Mouse (Mus musculus) Muller cell, postnatal 12 days (primary cell): ENCODE measurements around the gene Mnd1.

ENCODE experiments used
- DNase-seq: peaks from one replicate; pipeline ENCODE4 v3.0.0-alpha.2; 2015; ENCODE audit errors: inconsistent ontology term

Gene Mnd1

GRCm38 (mm10) chr3:84092875-84093274, 62.7 kb downstream of the Mnd1 start:
- DNase-seq: no peak

DNA sequence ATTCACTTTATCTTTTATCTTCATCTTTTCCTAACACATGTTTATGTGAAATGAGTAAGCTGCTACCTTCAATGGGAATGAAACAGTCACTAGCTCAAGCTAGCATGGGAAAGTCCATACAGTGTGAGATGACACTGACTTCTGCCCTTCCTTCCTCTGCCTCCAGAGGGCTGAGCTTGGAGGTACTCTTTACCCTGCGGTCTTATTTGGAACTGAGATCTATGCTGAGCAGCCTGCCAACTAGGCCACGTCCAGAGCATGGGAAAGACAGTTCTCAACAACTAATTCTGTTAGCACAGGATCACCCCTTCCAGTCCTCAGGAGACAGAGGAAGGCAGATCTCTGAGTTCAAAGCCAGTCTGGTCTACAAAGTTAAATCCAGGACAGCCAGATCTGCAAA, 64.6 kb downstream of the Mnd1 start:
- DNase-seq: no peak

DNA sequence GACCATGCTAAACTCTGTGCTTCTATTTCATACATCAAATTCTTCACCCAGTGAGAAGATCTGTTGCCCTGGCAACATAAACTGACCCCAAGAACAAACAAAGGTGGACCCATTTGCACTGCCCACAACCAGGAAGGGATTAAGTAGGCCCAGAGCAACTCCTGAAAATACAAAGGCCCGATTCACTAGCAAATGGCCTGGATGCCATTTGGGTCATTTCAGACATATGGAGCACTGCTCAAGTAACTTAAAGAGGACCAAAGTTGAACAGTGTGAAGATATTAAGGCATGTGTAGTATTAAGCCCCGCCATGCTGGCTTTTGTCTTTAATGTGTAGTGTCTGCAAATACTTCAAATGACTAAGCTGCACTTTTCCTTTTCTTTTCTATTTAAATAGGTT, 68.7 kb downstream of the Mnd1 start:
- no peak for DNase-seq

DNA sequence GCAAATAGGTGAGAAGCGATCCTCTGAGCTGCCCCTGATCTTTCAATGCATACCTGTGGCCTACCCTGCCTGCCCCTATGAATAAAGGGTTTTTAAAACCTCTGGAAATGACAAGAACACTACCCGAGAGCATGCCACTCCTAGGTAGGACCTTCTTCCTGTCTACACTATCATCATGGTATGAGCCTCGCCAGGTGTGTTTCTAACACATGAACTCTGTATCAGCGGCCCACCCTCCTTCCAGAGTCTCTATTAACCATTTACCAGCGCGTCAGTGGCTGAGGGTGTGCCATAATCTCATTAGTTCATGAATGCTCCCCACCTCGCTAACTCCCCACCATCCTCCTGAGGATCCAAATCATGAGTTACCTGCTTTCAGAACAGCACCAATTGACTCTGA, 69.2 kb downstream of the Mnd1 start:
- DNase-seq: no peak

DNA sequence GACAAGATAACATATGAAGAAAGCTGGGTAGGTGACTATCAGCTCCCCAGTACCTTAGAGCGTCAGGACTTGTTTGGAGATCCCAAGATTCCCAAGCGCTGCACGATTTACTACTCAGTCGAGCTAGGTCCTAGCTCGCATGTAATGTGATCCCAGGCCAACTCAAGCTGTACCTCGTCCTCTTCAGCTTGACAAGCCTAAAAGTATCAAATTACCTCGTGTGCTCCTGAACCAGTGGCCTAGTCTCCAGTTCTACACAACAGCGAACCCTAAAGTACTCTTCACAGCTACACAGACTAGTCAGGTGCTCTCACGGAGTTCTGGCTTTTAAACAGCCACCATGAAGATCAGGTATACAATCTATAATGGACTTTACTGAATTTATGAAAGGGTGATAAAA, 70.2 kb downstream of the Mnd1 start:
- no peak for DNase-seq

- DNase-seq: no peak
These were observed 74.3 kb downstream of the Mnd1 start for GRCm38 (mm10) chr3:84081208-84081722.

- DNase-seq: no peak
These were observed 75.5 kb downstream of the Mnd1 start for GRCm38 (mm10) chr3:84080074-84080473.

DNA sequence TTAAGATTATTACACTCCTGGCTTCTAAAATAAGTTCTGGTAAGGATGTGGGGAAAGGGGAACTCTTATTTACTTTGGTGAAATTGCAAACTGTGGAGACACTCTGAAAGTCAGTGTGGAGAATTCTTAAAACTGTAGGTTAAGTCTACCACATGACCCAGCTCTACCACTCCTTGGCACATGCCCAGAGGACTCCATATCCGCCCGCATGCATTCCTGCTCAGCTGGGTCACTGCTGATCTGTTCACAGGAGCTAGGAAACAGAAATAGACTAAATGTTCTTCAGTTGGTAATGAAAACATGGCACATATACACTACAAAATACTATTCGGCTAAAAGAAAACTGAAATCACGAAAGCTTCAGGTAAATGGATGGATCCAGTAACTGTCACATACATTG, 78.1 kb downstream of the Mnd1 start:
- DNase-seq: peak; percentile 8

DNA sequence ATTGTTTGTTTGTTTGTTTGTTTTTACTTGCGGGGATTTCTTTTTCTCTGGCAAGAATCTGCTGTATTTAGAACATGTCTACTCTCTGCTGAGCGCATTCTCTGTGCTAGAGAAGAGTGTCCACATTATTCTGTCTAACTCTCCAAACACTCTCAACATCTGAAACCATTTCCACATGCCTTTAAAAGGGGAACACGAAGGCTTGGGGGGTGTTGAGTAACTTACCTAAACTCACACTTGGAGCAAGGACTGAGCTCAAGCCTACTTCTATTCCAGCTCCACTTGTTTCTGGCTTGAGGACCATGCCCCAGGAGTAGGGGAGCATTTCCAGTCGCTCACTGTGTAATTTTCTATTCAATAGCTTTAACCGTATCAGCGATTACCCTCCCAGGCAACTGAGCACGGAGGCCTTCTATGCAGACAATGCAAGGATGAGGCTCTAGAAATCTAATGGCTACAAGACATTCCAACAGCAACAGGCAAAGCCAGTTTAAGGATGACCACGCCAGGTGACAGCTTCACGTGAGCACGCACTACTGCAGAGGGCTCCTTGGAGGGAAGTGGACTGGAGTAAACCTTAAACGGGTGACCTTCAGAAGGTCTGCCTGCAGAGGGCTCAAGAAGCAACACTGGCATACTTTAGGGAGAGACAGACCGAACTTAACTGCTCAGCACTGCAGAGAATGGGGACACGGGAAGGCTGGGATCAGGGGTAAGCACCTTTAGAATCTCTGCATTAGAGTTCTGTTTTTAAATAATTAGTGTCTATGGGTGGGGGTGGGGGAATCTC, 78.8 kb downstream of the Mnd1 start:
- no peak for DNase-seq

DNA sequence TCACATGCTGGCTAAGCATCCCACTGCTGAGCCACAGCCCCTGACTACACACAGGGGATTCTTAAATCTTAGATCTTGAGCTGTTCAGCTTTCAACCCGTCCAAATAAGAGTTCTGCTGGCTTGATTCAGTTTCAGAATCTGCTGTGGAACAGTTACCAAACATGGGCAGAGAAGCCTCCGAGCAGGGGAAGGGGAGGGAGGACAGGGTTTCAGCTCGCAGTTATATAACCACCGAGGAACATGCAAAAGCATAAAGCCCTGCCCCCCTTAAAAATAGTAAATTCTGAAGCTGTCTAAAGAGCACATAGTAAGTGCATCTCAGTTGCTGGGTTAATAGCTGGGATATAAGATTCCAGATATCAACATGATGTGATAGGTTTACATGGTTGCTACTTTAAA, 80.1 kb downstream of the Mnd1 start:
- DNase-seq: no peak

DNA sequence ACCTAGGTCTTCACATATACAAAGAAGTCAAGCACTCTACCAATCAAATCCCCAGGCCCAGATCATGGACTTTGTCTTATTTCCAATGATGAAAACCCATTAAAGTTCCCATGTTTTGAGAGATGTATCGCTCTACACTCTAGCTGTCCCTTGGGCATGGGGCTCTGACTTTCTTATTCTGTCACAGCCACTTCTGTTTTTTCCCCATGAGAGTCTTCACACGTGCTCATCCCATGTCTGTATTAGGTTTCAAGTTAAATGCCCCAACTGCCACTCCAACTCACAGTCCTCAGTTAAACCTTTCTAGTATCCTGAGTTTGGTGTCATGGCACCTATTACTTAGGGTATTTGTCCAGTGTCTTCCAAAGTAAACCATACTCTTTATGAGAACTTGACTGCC, 80.8 kb downstream of the Mnd1 start:
- no peak for DNase-seq

DNA sequence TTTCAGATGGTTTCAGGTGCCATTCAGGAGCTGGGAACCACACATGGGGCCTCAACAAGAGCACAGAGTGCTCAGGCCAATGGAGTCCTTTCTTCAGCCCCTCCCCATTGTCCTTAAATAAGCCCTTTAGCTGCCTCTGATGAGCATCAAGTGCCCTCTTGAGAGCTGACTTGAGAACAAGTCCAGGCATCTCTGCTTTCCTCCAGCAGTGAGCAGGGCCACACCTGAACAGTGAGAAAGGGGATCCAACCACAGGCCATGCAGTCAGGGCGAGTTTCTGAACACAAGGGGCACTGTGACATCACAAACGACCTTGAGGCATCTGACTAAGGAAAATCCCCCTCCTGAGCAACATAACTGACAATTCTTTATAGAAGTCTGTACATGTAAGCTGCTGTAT, 83.9 kb downstream of the Mnd1 start:
- DNase-seq: no peak

DNA sequence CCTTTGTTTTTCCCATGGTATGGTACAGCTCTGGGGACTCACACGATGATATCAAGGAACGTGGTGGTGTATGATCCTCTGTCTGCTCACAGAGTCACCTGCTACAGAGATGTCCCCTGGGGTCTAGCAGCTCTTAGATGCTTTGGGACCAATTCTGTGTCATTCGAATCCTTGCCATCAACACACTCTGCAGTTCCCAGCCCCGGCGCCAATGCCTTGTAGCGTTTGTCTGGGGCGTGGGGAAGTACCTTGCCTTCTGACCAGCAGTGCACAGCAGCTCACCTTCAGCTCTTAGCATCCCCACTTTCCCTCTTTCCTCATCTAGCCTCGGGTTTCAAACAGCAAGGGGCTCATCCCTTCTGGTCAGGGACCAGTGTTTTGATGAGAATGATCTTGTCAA, 84.8 kb downstream of the Mnd1 start:
- no peak for DNase-seq

- DNase-seq: no peak
These were observed 86.5 kb downstream of the Mnd1 start for GRCm38 (mm10) chr3:84068831-84069709.

- DNase-seq: no peak
These were observed 89.8 kb downstream of the Mnd1 start for GRCm38 (mm10) chr3:84065825-84066224.

DNA sequence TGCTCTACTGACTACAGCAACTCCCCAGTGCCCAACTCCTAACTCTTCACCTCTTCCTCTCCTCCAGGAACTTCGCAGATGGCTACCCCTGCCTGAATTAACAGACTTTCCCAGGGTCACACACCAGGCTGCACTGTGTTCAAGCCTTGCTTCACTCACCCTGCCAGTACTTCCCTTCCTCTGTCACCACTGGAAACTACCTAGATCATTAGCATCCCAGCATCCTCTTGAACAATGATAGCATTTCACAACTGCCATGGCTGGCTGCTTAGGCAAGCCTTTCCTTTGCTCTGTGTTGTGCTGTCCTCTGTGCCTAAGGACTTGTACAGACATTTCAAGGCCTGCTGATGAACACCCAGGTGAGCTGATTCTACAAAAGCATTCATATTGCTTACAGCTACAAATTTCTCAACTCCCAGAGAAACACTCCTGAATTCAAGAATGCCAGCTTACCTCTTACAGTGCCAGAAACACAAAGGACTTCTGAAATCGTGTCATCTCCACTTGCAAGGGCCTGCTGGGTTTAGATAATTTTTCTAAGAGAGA, 92.1 kb downstream of the Mnd1 start:
- no peak for DNase-seq

- no peak for DNase-seq
These were observed 93.8 kb downstream of the Mnd1 start for GRCm38 (mm10) chr3:84061523-84062453.

- no peak for DNase-seq
These were observed 94.6 kb downstream of the Mnd1 start for GRCm38 (mm10) chr3:84060946-84061345.

GRCm38 (mm10) chr3:84060128-84060527, 95.5 kb downstream of the Mnd1 start:
- DNase-seq: no peak

GRCm38 (mm10) chr3:84059676-84060075, 95.9 kb downstream of the Mnd1 start:
- DNase-seq: no peak

GRCm38 (mm10) chr3:84059261-84059660, 96.3 kb downstream of the Mnd1 start:
- no peak for DNase-seq
